Mouse (Mus musculus): ENCODE measurements around the gene Klrk1.
"Not testable (repeated sequence)": the region's sequence is repeated elsewhere in the genome, so short reads cannot be mapped to it uniquely, and the experiment has no call there.

Gene Klrk1

GRCm38 (mm10) chr6:129623735-129624134 lies at the start of gene Klrk1:
TSS of gene Klrk1 (minus strand) at chr6:129623864.
- DNase-seq (ENCODE audit: low spot score): no peak

GRCm38 (mm10) chr6:129661301-129661700 lies 37.6 kb upstream of the Klrk1 start:
- DNase-seq (ENCODE audit: low spot score): not testable (repeated sequence)

- not testable (repeated sequence) for DNase-seq (ENCODE audit: low spot score)
Observed at GRCm38 (mm10) chr6:129660589-129660988, 36.9 kb upstream of the Klrk1 start, which contains the start of gene Klrc2. TSS of gene Klrc2 (minus strand) at chr6:129660689.

GRCm38 (mm10) chr6:129644054-129644453 lies 20.4 kb upstream of the Klrk1 start:
- DNase-seq (ENCODE audit: low spot score): not testable (repeated sequence)

- DNase-seq (ENCODE audit: low spot score): not testable (repeated sequence)
Observed at GRCm38 (mm10) chr6:129643237-129643636, 19.6 kb upstream of the Klrk1 start, which contains the start of gene Klrc3. TSS of gene Klrc3 (minus strand) at chr6:129643337.

- not testable (repeated sequence) for DNase-seq (ENCODE audit: low spot score)
Observed at GRCm38 (mm10) chr6:129631046-129631445, 7.4 kb upstream of the Klrk1 start.

- DNase-seq (ENCODE audit: low spot score): no peak
Observed at GRCm38 (mm10) chr6:129608372-129608771, 15.3 kb downstream of the Klrk1 start.

- DNase-seq (ENCODE audit: low spot score): no peak
Observed at GRCm38 (mm10) chr6:129591508-129591907, 32.2 kb downstream of the Klrk1 start, which contains the start of gene Klrd1. TSS of gene Klrd1 (plus strand) at chr6:129591782.

- no peak for DNase-seq (ENCODE audit: low spot score)
Observed at GRCm38 (mm10) chr6:129583014-129583413, 40.6 kb downstream of the Klrk1 start.

GRCm38 (mm10) chr6:129581896-129582295 lies 41.8 kb downstream of the Klrk1 start:
- no peak for DNase-seq (ENCODE audit: low spot score)

- DNase-seq (ENCODE audit: low spot score): no peak
Observed at GRCm38 (mm10) chr6:129581274-129581673, 42.4 kb downstream of the Klrk1 start.

GRCm38 (mm10) chr6:129577605-129578004 lies 46.1 kb downstream of the Klrk1 start, which contains the start of gene Klre1:
TSS of gene Klre1 (plus strand) at chr6:129577905.
- no peak for DNase-seq (ENCODE audit: low spot score)

GRCm38 (mm10) chr6:129575315-129575714 lies 48.3 kb downstream of the Klrk1 start:
- DNase-seq (ENCODE audit: low spot score): no peak

- DNase-seq (ENCODE audit: low spot score): no peak
Observed at GRCm38 (mm10) chr6:129565257-129565656, 58.4 kb downstream of the Klrk1 start.
